Mouse (Mus musculus) bone marrow macrophage, adult 2 months (primary cell): ENCODE measurements at regions not wholly inside any gene's neighbourhood (a gene's known extent, or its start where the extent isn't known, plus 50 kb on each side); places are given as distances from the start of the nearest gene placed in this dataset.

ENCODE experiments used
- H3K27ac ChIP-seq: 2 replicates; pipeline ENCODE4 v1.5.1; 2012; ENCODE audit warnings: low read depth, low read length; ENCODE audit not compliant: insufficient read depth
- H3K4me1 ChIP-seq: 2 replicates; pipeline ENCODE4 v1.6.1; 2012; ENCODE audit warnings: low read length; ENCODE audit not compliant: control insufficient read depth, insufficient read depth
- H3K4me3 ChIP-seq: 2 replicates; pipeline ENCODE4 v1.5.1; 2012; ENCODE audit warnings: mild to moderate bottlenecking, low read length, moderate library complexity; ENCODE audit not compliant: insufficient read depth
- CTCF ChIP-seq: IDR thresholded peaks from 2 replicates; pipeline ENCODE4 v1.5.1; 2012; ENCODE audit warnings: low read depth, mild to moderate bottlenecking, low read length, moderate library complexity
- POLR2A ChIP-seq: IDR thresholded peaks from 2 replicates; pipeline ENCODE4 v1.6.1; 2012; ENCODE audit warnings: mild to moderate bottlenecking, low read depth, low read length, borderline replicate concordance

DNA sequence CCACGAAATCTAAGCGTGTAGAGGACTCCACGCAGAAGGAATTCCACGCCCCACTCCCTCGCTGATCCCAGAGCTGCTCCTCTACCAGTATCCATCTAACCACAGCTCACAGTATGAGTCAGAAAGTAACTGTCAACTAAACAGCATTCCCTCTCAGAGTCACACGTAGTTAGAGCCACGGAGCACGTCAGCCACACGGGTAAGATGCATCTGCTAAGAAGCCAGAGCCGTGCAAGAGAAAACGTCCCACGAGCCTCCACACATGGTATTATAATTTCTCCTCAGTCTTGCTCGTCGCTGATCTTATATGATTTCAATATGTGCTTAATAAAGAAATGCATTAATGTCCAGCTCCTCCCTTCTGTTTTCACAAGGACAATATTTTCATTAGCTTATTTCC is 176.1 kb upstream of the Klf7 start:
- H3K4me3 ChIP-seq, result no peak overlapping the region

DNA sequence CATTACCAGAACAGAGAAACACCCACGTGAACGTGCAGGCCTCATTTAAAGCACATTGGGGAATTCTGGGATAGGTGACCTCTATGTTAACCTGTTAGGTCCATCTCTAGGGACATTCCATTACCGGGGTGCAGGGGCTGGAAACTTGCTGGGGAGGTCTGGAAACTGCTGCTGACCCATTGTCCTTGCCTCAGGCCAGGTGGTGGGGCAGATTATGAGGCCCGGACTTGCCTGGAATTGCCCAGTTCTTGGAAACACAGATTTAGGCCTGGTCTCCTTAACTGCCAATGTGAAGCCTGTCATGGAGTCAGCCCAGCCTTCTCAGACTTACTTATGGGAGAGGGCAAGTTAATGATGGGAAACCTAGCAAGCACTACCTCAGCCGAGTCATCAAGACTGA is 175.3 kb upstream of the Klf7 start:
- Histone ChIP-seq H3K4me1 (peaks cover 54% of the 10 kb centered on the region), H3K4me3 (no peak overlapping the region), H3K27ac (no peak overlapping the region)
- no peak for TF ChIP-seq CTCF
- no peak for TF ChIP-seq POLR2A

More for the DNA sequence above, 176.1 kb upstream of the Klf7 start:
- Histone ChIP-seq H3K4me1 (peaks cover 53% of the 10 kb centered on the region), H3K27ac (no peak overlapping the region)
- TF ChIP-seq POLR2A (no peak), CTCF (no peak)

DNA sequence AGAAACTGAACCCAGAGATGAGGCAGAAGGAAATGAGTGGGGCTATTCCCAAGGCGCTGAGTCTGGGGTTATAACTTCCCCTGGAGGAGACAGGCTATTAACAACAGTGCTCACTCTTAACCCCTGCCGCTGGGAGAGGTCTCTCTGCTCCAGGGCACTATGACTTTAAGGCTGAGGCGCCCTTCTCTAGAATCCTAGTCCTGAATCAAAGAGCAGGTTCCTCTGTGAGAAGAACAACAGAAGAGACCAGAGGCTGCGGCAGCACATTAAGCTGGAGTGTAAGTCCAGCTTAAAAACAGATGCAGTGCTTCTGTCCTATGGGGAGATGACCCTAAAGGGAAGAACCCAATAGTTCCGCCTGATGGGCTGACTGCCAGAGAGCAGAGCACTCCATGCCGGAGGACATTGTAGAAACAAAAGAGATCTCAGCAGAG is 173.4 kb upstream of the Klf7 start:
- H3K4me3 ChIP-seq, result peak overlapping the region; percentile 27
- H3K4me1 ChIP-seq, result peaks cover 53% of the 10 kb centered on the region
- peak overlapping the region; percentile 98 for H3K27ac ChIP-seq
- TF ChIP-seq POLR2A, result no peak
- no peak for TF ChIP-seq CTCF

DNA sequence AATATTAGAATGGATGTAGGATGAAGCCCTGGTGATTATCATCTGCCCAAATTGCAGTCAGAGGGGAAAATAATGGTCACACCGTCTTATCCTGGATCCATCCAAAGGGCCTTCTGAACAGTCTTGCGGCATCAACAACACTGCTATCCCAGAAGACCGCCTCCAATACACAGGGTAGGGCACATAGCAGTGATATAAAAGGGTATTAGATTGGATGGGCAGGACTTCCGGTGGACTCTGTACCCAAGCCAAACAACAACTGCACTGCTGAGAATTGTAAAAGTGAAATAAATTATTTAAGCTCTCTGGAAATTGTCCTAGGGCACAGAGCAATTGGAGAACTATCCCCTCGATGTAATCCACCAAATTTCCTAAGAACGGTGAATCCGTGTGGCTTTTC is 173.0 kb upstream of the Klf7 start:
- TF ChIP-seq POLR2A (no peak), CTCF (no peak)
- H3K4me3 ChIP-seq, result peak overlapping the region; percentile 29
- H3K27ac ChIP-seq, result peak overlapping the region; percentile 98
- H3K4me1 ChIP-seq, result peaks cover 50% of the 10 kb centered on the region

DNA sequence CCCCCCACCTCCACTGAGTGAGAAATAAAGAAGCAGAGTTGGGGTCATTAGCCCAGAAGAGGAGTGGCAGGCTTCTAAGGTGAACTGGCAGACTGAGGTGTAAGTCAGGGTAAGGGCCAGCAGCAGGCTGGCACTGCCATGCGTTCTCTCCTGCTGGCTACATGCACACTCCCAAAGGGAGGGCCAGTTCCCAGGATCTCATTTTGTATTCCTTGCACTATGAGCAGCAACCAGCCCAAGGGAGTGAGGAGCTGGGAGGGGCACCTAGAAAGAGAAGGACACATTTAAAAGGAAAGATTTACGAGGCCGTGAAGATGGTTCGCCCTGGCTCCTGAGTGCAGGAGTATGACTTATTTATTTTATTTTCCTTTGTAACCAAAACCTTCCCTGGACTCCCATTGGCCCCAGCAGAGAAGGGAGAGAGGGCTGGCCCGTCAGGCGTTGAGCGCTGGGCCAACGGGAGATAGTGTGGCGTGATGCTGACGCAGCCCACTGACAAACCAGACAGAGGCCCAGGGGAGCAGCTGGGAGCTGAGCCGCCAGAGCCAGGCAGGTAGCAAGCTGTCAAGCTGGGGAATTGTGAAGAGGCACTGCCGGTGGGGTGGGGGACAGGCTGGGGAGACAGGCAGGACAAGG is 166.8 kb upstream of the Klf7 start:
- Histone ChIP-seq H3K4me1 (peaks cover 15% of the 10 kb centered on the region), H3K4me3 (no peak overlapping the region), H3K27ac (no peak overlapping the region)
- no peak for TF ChIP-seq CTCF
- no peak for TF ChIP-seq POLR2A

DNA sequence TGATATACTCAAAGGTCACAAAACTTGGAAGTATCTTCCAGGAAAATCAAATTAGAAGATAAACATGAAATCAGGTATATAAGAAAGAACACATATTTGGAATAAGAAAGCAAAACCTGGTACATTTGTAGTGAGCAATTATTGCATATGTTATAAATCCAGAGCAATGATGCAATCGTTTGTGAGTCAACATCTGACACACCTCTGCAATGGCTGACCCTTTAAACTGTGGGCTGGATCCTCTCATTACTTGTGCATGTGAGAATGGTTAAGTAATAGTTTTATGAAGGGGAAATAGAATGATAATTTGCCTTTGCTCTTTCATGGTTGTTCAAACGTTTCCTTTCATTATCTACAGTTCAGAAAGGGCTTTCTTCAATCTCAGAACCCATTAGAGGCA is 165.0 kb upstream of the Klf7 start:
- Histone ChIP-seq H3K4me3 (no peak overlapping the region), H3K27ac (no peak overlapping the region), H3K4me1 (peaks cover 7% of the 10 kb centered on the region; the same call in 1 of the 2 replicates)
- no peak for TF ChIP-seq CTCF
- no peak for TF ChIP-seq POLR2A

DNA sequence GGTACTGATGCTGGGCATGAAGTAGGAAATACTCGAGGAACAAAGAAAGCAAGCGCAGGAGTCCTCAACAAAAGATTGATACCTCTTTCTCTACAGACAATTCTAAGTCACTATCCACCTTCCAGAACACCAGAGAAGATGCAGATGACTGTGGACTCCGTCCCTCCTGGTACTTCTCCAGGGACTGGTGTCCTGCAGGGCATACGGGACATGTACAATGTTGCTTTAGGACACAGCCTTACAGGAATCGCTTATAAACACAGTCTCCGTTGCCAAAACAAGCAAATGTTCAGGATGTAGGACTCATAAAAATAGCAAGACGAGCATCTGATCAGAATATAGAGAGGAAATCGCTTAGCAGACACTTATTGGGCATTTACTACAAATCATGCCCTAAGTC is 162.6 kb upstream of the Klf7 start:
- Histone ChIP-seq H3K4me1 (peaks cover 6% of the 10 kb centered on the region; the same call in 1 of the 2 replicates), H3K27ac (no peak overlapping the region), H3K4me3 (no peak overlapping the region)
- TF ChIP-seq CTCF (no peak), POLR2A (no peak)

DNA sequence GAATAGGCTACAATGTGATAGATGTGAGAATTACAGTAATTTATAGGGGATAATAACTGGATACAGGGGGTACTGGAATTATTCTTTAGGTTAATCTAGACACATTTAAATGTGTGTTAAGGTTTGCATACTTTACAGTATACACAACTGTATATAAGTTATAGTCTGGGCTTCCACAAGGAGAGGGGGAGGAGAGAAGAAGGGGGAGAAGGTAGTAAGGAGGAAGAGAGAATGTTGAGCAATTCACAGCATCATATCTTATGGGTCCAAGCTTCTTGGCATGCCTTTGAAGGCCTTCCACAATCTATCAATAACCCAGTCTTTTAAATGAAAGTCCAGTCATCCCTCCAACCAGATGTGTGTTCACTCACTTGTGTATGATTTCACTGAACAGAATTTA is 153.8 kb upstream of the Klf7 start:
- no peak overlapping the region for H3K27ac ChIP-seq
- TF ChIP-seq CTCF (no peak), POLR2A (no peak)
- no peaks in the 10 kb centered on the region for H3K4me1 ChIP-seq
- H3K4me3 ChIP-seq, result no peak overlapping the region

DNA sequence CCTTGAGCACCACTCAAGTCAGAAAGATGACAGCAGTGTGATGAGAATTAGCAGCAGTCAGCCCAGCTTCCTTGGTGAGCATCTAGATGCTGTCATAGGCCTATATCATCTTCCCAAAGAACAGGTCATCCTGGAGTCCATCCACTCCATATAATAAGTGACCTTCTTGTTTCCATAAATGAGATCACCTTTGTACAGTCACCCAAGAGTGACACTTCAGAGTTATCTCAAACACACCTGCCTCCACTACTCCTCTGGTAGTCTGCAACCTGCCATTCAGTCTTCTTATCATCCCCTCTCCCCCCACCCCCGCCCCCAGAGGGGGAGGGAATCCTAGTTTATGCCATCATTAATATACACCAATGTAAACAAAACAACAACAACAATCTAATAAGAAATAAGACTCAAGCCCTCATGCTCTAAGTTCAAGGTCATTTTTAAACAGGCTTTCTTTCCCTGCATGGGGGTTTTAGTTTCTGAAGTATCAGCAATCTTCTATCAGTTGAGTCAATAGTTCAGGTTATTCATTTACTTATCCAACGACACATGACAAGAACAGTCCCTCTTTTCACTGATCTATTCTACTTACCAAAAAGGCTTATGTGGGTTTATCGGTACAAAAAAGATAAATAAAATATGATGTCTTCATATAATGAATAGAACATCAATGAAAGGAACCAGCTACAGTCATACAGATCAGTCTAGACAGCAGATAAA is 153.2 kb upstream of the Klf7 start:
- no peak overlapping the region for H3K27ac ChIP-seq
- H3K4me1 ChIP-seq, result no peaks in the 10 kb centered on the region
- TF ChIP-seq CTCF (no peak), POLR2A (no peak)

DNA sequence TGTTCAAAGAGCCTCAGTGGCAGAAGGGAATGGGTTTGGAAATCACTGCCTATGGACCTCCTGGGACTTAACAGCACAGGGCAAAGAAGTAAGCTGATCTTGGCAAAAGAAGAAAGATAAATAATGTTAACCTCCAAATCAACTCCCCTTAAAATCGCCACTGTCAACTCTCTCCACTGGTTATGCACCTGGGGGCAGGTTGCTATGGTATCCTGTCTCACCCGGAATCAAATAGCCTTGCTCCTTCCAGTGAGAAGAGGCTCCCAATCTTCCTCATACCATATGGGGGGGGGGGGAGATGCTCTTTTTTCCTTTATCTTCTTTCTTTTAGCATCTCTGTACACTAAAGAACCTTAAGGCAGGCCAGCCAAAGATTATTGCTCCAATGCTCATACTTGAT is 135.2 kb upstream of the Klf7 start:
- Histone ChIP-seq H3K27ac (no peak overlapping the region), H3K4me3 (no peak overlapping the region), H3K4me1 (no peaks in the 10 kb centered on the region)
- TF ChIP-seq POLR2A (no peak), CTCF (no peak)

More for the DNA sequence above, 153.2 kb upstream of the Klf7 start:
- no peak overlapping the region for H3K4me3 ChIP-seq
